Mouse (Mus musculus) thymus, adult 2 months (tissue): ENCODE measurements around the gene 4930442H23Rik.

ENCODE experiments used
- CTCF ChIP-seq: fragments of 200-500 bp; IDR thresholded peaks from 2 replicates; pipeline ENCODE4 v1.5.1; 2012; ENCODE audit warnings: mild to moderate bottlenecking, control low read depth, low read length, moderate library complexity, borderline replicate concordance; ENCODE audit not compliant: control insufficient read depth, poor library complexity, insufficient read depth; ENCODE audit errors: extremely low read depth
- POLR2A ChIP-seq: fragments of 200-500 bp; IDR thresholded peaks from 2 replicates; pipeline ENCODE4 v1.6.1; 2012; ENCODE audit warnings: mild to moderate bottlenecking, low read length, control low read depth, moderate library complexity; ENCODE audit not compliant: control insufficient read depth, poor library complexity, insufficient read depth; ENCODE audit errors: extremely low read depth

GRCm38 (mm10) chr10:81165118-81165517 lies 18.5 kb downstream of the 4930442H23Rik start:
- TF ChIP-seq CTCF (no peak), POLR2A (no peak)
